Mouse (Mus musculus) adrenal gland, adult 8-10 months (tissue): ENCODE measurements around the gene Ifit2. TPM values are rescaled to one million over a fixed set of nuclear protein-coding genes. Genes with fewer than 3 reads are reported as not detected.
"Not testable (repeated sequence)": the region's sequence is repeated elsewhere in the genome, so short reads cannot be mapped to it uniquely, and the experiment has no call there.

ENCODE experiments used
- DNase-seq: peaks from one replicate; pipeline ENCODE4 v3.0.0; 2022
- total RNA-seq, 4 experiments: library from RNA; stranded (reverse); gene quantifications; 2 replicates each; pipeline ENCODE4 v1.2.4; 2022

Ifit2 gene
- total RNA-seq, 4 experiments from 2014 or later = 3.7 to 6.2 (median 4.7) TPM

- DNase-seq = not testable (repeated sequence)
Observed at GRCm38 (mm10) chr19:34599250-34599649, 48.8 kb downstream of the Ifit2 start.

- not testable (repeated sequence) for DNase-seq
Observed at GRCm38 (mm10) chr19:34601888-34602287, 51.4 kb downstream of the Ifit2 start, which contains the start of gene Ifit1bl1. Gene Ifit1bl1, minus strand, starts transcription at chr19:34601956.

GRCm38 (mm10) chr19:34605472-34605871 is 55.0 kb downstream of the Ifit2 start:
- no peak for DNase-seq

- DNase-seq = peak; percentile 40
Observed at GRCm38 (mm10) chr19:34607237-34608051, 57.0 kb downstream of the Ifit2 start, which contains the start of gene Ifit3b. Gene Ifit3b, plus strand, starts transcription at chr19:34607970.

- not testable (repeated sequence) for DNase-seq
Observed at GRCm38 (mm10) chr19:34610118-34610517, 59.6 kb downstream of the Ifit2 start.

GRCm38 (mm10) chr19:34612243-34613001 is 61.9 kb downstream of the Ifit2 start:
- not testable (repeated sequence) for DNase-seq

GRCm38 (mm10) chr19:34620871-34621270 is 70.4 kb downstream of the Ifit2 start:
- no peak for DNase-seq

- no peak for DNase-seq
Observed at GRCm38 (mm10) chr19:34623781-34624180, 73.3 kb downstream of the Ifit2 start.

GRCm38 (mm10) chr19:34624663-34625062 is 74.2 kb downstream of the Ifit2 start:
- no peak for DNase-seq

Other genes with a start within 250 kb of the Ifit2 start
- gene Ch25h, start 75.5 kb upstream of the Ifit2 start, total RNA-seq = 1 to 10 TPM in 3 of 4 experiments, under 1 TPM in 1; 0.64 to 3.4 (median 1.8) TPM
- 100 to 1,000 TPM; 101 to 277 (median 170) TPM for gene Lipa, start 23.2 kb upstream of the Ifit2 start, total RNA-seq
- 10 to 100 TPM in 2 of 4 experiments, 1 to 10 TPM in 2; 7.0 to 15.3 (median 9.9) TPM for gene Ifit3, start 32.8 kb downstream of the Ifit2 start, total RNA-seq
- gene Ifit1bl1, start 51.3 kb downstream of the Ifit2 start, total RNA-seq = 1 to 10 TPM in 2 of 4 experiments, under 1 TPM in 2; 0.98 to 1.2 (median 1.0) TPM
- 1 to 10 TPM; 2.6 to 7.4 (median 5.4) TPM for gene Ifit3b, start 57.3 kb downstream of the Ifit2 start, total RNA-seq
- under 1 TPM; 0.14 to 0.34 (median 0.25) TPM for gene Ifit1bl2, start 90.0 kb downstream of the Ifit2 start, total RNA-seq
- 1 to 10 TPM; 4.8 to 9.4 (median 6.0) TPM for gene Ifit1, start 90.2 kb downstream of the Ifit2 start, total RNA-seq
- 1 to 10 TPM in 2 of 4 experiments, under 1 TPM in 2; 0.32 to 2.4 (median 0.88) TPM for gene Slc16a12, start 196.6 kb downstream of the Ifit2 start, total RNA-seq